Mouse (Mus musculus): ENCODE results near the gene Kbtbd6. TPM values are rescaled to one million over a fixed set of nuclear protein-coding genes. Genes with fewer than 3 reads are reported as not detected.
A peak's percentile ranks its signal among the peaks of the same experiment; 100 is the strongest.
"Not testable (repeated sequence)": the region's sequence is repeated elsewhere in the genome, so short reads cannot be mapped to it uniquely, and the experiment has no call there.

Kbtbd6 gene
- 5.6 and 6.6 TPM in 2 replicates for polyA plus RNA-seq (2015; fragmentation: Nextera tagmentation; extraction: Ambion mirVana)

DNA sequence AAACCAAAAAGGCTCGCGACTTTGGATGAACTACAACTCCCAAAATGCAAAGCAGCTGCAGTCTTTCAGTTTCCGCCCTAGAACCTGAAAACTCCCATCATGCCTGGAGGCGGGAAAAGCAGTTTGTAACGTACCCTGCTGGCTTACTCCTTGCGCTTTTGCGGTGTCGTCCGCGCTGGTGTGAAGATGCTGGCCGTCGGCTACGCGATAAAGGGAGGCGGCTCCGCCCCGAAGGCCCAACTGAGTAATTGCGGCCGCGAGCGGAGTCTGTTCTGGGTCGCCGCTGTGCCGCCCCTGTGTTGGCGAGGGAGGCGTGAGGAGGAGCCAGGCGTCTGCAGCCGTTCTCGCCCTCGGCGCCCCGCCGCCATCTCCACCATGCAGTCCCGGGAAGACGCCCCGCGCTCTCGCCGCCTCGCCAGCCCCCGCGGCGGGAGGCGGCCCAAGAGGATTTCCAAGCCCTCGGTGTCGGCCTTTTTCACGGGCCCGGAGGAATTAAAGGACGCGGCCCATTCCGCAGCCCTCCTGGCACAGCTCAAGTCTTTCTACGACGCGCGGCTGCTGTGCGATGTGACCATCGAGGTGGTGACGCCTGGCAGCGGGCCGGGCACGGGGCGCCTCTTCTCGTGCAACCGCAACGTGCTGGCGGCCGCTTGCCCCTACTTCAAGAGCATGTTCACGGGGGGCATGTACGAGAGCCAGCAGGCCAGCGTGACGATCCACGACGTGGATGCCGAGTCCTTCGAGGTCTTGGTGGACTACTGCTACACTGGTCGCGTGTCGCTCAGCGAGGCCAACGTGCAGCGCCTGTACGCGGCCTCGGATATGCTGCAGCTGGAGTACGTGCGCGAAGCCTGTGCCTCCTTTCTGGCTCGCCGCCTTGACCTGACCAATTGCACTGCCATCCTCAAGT is at the start of gene Kbtbd6:
TSS of gene Kbtbd6 (plus strand) at position 155 of the 910 bp plus-strand sequence.
- DNase-seq (ENCODE audit: low spot score): peak; percentile 90

DNA sequence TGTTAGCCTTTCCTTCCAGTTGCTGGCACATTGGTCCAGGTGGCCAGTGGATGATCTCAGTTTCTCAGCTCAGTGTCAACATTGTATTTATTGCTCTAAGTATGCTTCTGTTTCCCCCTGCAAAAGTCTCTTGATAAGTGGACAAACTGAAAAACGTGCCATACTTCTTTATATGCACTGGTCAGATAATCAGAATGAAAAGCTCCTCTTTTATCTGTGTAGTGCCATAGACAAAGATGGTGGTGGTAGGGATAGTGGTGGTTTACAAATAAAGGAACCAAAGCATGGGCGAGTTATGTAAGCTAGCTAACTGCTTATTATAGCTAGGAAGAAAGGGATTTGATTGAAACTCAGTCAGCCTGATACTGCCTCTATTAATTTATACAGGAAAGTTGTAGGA is 44.0 kb upstream of the Kbtbd6 start:
- DNase-seq (ENCODE audit: low spot score): no peak

DNA sequence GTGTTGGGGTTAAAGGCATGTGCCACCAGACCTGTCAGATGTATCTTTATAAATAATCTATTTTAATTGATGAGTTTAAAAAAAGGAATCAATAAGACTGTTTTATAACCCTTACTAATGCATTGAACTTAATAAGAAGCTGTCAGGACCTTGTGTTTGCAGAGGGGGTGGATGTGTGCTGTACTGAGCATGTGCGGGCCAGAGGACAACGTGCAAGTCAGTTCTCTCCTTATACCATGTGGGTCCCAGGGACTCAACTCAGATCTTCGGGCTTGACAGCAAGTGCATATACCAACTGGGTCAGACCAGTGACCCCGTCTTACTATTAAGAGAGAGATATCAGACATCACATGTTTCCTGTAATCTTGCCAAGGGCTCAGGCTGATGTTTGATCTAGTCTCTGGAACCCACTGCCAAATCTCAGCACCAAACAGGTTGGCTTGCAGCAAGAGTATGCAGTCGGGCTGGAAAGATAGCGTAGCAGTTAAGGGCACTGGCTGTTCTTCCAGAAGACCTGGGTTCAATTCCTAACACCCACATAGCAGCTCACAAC is 42.3 kb upstream of the Kbtbd6 start:
- no peak for DNase-seq (ENCODE audit: low spot score)

DNA sequence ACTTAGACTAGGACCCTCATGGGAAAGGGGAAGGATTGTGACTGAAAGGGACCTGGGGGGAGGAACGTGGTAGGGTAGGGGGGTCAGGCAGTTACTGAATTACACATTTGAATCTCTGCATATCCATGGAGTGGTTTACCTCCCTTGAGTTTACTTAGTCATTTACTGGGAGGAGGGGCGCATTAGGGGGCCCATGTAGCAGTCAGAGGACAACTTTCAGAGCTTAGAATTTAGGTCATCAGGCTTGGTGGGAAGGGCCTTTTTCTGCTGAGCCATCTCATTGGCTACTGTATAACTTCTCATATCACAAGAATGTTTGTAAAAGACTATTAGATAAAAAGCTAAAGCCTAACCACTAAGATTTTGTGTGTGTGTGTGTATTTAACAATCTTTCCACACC is 41.0 kb upstream of the Kbtbd6 start:
- DNase-seq (ENCODE audit: low spot score): no peak

DNA sequence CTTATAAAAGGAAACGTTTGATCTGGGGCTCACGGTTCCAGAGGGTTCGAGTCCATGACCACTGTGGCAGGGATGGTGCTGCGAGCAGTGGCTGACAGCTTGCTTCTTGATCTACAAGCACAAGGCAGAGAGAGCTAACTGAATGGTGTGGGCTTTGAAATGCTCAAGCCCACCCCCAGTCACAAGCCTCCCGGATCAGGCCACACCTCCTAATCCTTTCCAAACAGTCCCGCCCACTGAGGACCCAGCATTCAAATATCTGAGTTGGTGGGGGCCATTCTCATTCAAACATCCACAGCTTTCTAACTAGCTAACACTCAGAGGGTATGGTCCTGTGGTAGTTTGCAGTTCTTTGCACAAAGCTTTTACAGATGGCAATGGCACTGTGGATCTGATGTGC is 38.5 kb upstream of the Kbtbd6 start:
- DNase-seq (ENCODE audit: low spot score): no peak

DNA sequence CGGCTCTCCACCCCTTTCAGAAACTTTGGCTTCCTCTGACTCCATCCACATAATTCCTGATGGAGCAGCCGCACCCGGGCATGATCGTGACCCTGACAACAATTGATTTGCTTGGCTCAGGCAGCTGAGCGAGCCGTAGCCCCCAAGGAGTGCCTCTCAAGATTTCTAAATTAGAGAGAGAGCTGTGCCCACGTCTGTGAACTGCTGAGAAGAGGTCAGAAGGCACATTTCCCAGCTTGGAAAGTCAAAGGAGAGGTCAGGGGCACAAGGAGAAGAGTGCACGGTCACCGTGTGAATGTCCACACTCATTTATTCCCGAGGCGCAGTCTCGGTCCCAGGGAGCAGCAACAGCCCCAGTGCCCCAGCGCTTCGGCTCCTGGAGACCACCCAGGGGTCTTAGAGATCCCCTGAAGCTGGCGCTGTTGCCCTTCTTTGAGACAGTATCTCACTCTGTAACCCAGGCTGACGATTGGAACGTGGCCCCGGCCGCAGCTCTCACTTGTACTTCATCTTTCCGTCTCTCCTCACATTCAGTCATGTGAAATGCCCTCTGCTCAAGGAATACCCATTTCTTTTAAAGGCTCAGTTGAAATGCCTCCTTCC is 31.5 kb upstream of the Kbtbd6 start:
- DNase-seq (ENCODE audit: low spot score): no peak

DNA sequence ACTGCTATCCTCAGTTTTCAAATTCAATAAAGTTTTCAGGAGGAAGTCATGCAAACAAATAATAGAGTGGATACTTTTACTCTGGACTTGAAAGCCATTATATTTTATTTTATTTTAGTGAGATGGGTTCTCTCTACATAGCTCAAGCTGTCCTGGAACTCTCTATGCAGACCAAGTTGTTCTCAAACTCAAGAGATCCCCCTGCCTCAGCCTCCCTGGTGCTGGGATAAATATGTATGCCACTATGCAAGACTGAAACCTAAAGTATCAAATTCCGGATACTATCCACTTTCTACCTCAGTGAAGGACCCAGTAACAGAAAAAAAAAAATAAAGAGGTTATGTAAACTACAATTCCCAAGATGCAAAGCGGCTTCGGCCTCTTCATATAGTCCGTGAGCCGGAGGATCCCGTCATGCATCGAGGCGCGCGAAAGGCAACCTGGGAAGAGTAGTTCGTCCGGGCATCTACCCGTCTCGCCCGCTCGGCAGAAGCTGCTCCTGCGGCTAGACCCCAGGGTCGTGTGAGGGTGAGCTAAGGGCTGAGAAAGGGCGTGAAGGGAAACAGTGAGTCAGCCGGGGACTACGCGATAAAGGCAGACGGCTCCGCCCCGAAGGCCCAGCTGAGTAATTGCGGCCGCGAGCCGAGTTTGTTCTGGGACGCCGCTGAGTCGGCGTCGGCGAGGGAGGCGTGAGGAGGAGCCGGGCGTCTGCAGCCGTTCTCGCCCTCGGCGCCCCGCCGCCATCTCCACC is 25.5 kb upstream of the Kbtbd6 start, which contains the start of gene Kbtbd7:
TSS of gene Kbtbd7 (plus strand) at position 533 of the 751 bp plus-strand sequence.
- peak; percentile 97 for DNase-seq (ENCODE audit: low spot score)

DNA sequence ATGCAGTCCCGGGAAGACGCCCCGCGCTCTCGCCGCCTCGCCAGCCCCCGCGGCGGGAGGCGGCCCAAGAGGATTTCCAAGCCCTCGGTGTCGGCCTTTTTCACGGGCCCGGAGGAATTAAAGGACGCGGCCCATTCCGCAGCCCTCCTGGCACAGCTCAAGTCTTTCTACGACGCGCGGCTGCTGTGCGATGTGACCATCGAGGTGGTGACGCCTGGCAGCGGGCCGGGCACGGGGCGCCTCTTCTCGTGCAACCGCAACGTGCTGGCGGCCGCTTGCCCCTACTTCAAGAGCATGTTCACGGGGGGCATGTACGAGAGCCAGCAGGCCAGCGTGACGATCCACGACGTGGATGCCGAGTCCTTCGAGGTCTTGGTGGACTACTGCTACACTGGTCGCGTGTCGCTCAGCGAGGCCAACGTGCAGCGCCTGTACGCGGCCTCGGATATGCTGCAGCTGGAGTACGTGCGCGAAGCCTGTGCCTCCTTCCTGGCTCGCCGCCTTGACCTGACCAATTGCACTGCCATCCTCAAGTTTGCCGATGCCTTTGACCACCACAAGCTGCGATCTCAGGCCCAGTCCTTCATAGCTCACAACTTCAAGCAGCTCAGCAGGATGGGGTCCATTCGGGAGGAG is 24.8 kb upstream of the Kbtbd6 start:
- not testable (repeated sequence) for DNase-seq (ENCODE audit: low spot score)

DNA sequence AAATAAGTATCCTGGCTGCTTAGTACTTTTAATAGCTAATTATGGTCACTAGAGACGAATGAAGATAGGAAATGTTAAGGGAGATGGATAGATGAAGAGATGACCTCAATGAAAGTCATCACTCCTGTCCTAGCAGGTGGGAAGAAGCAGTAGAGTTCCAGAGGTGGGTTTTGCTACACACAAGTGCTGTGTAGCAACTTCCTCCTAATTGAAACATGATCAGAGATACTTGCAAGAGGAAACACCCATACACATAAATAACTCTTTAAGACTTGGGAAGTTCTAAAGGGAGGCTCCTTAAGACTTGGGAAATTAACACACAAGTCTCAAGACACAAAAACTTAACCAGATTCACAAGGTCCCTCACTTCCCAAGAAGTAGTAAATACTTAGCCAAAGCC is 17.6 kb upstream of the Kbtbd6 start:
- DNase-seq (ENCODE audit: low spot score): no peak

DNA sequence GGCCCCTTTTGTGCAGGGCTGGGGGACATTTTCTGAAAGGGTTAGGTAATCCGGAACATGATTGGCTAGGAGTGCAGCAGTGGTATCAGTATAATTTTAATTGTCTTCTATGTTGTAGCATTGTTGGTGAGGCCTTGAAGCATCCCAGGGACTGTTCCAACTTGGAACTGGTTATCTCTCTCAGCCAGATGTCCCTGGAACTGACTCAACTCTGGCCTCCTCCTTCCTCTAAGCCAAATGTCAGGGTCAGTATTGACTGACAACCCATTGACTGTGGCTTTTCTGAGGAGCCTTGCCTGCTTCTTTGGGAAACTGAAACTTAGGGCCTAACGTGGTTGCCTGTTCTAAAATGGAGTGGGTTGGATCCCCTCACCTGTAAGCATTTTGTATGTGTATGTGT is 11.0 kb upstream of the Kbtbd6 start:
- DNase-seq (ENCODE audit: low spot score): no peak

DNA sequence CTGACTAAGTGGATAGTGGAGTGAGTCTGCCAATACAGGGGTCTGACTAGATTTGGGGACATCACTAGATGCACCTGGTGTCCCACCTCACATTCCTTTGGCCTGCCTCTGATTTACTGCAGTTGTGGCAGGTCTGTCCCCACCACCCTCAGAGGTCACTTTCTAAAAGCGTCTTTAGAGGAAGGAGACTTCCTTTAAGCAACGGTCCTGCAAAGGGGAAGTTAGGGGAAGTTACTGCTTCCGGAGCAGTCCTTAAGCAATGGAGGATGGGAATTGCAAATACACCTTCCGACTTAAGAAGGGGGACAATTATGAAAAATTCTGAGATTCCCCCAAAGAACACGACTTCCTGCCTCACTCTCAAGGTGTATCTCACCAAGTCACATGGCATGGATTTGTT is 10.2 kb upstream of the Kbtbd6 start:
- DNase-seq (ENCODE audit: low spot score): no peak

DNA sequence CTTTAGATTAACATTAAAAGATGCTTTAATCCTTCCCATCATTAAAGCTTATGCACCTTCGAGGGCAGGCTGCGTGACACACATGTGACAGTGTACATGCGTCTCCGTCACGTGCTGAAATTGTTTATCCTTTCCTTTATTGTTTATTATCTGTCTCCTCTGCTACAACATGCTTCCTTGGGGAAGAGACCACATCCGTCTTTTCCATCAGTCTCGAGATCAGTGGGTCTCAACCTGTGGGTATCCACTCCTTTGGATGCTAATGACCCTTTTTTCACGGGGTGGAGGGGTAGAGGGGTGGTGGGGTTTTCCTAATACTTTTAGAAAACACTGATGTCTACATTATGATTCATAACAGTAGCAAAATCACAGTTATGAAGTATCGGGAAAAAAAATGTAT is 7.0 kb upstream of the Kbtbd6 start:
- no peak for DNase-seq (ENCODE audit: low spot score)

DNA sequence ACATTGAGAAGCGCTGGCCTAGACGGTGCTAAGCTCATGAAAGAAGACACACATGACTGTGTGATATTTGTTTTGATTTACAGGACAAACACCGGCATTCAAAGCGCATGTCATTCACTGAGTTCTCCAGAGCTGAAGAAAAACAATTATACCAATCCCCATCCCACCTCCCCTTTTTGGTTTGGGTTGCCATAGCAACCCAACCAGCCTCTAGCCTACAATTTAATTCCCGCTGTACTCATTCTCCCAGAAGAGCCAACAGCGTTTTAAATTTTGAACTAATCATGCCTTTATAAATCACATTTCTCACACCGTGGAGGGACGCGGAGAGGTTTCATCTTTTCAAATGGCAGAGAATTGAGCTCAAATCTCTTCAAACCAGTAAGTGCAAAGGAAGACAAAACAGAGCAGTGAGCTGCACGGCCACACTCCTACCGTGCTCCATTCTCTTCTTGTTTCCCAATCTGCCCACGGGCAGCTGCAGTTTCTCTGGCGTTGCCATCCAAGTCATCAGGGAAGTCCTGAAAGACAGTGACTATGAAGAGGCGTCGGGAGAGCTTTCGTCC is 6.5 kb upstream of the Kbtbd6 start:
- DNase-seq (ENCODE audit: low spot score): no peak

DNA sequence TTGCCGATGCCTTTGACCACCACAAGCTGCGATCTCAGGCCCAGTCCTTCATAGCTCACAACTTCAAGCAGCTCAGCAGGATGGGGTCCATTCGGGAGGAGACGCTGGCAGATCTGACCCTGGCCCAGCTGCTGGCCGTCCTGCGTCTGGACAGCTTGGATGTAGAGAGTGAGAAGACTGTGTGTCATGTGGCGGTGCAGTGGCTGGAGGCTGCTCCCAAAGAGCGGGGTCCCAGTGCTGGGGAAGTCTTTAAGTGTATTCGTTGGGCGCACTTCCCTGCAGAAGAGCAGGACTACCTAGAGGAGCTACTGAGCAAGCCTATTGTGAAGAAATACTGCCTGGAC is 928 bp downstream of the Kbtbd6 start:
- not testable (repeated sequence) for DNase-seq (ENCODE audit: low spot score)

DNA sequence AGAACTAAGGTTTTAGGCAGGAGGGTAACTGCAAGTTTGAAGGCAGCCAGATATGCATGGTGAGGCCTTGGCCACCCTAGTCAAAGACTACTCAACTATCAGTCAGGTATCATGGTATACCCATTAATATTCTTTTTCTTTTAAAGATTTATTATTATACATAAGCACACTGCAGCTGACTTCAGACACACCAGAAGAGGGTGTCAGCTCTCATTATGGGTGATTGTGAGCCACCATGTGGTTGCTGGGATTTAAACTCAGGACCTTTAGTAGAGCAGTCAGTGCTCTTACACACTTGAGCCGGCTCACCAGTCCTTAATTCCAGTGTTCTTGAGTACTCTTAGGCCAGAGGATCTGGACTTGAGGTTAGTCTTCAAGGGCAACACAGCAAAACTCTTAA is 8.8 kb downstream of the Kbtbd6 start:
- DNase-seq (ENCODE audit: low spot score): no peak

DNA sequence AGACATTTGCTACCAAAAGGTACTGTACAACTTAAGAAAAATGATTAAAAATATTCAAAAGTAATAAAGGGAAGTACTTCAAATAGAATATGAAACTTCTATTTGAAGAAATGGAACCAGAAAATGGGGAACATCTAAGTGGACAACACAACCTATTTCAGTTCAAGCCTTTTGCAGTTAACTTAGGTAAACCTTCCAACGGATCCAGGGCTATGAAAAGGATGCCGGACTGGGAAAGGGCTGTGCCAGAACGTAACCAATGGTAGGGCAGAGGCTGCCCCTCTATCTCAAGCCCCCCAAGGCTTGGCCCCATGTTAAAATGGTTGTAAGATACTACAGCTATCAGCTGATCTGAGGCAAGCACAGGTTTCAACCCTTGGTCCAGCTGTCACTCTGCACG is 9.4 kb downstream of the Kbtbd6 start:
- no peak for DNase-seq (ENCODE audit: low spot score)

DNA sequence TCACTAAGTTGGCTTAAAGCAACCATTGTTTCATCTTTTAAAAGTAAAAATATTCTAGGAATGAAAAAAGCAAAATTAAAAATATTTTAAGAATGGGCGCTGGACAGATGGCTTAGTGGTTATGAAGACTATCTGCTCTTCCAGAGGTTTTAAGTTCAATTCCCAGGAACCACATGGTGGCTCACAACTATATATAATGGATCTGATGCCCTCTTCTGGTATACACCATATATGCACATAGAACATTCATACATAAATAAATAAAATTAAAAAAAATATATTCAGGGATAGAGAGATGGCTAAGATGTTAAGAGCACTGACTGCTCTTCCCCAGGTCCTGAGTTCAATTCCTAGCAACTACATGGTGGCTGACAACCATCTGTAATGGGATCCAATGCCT is 14.0 kb downstream of the Kbtbd6 start:
- no peak for DNase-seq (ENCODE audit: low spot score)

DNA sequence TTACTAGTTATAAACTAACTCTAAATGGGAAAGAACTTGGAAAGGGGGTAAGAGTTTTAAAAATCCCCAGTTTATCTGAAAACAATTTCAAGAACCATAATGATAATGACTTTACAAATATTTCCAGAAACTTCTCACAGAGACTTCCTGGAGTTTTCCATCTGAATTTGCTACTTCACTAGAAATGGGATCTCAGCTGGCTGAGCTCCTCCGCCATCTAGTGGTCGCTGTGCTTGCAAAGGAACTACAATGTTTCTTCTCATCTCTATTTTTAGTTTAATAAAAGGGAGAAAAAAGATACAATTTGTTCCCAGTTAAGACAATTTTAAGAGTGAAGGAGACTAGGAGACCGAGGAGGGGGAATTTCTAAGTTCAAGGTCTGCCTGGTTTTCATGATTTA is 16.0 kb downstream of the Kbtbd6 start:
- DNase-seq (ENCODE audit: low spot score): peak; percentile 33

DNA sequence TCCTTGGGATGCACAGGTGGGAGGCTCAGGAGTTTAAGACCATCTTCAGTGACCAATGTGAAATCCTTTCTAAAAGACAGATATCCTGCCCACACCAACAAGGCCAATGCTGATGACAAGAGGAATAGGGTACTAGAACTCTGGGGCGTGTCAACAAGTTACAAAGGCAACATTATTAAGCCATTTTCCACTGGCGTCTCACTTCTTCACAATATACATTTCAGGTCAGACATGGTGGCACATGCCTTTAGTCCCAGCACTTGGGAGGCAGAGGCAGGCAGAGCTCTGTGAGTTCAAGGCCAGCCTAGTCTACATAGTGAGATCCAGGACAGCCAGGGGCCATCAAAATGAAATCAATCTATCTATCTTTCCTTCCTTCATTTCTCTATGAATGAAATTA is 21.7 kb downstream of the Kbtbd6 start:
- DNase-seq (ENCODE audit: low spot score): no peak

DNA sequence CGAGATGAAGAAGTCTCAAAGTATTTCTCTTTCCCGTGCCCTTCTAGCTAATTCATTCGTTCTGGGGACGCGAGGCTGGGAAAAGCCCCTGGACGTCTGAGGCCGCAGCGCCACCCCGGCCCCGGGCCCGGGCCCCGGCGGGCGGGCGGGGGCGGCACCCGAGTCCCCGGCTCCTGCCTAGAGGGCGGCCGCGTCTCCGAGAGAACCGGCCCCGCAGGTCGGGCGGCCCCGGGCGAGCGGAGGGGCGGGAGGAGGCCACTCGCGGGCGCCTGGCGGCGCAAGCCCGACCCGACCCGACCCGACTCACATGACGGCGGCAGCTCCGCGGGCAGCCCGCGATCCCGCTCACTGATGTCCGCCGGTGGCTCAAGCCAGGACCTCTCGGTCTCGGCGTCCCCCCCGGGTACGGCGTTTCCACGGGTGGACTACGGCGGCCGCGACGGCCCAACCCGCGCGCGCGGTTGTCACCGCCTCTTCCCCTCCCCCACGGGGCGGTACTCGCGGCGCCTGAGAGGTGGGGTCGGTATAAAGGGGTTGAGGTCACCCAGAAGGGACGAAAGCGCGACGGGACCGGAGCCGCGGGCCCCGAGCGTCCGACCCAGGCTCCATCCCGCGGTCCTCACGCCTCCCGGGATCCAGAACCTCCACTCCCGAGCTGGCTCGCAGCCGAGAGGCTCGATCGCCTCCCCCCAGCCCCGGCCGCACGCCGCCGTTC is 29.1 kb downstream of the Kbtbd6 start, which contains the start of gene Elf1:
TSS of gene Elf1 (plus strand) at position 571 of the 715 bp plus-strand sequence.
- DNase-seq (ENCODE audit: low spot score): peak; percentile 86
